Mouse (Mus musculus) small intestine, adult 2 months (tissue): ENCODE results near the gene Dpp4.

Experiments used
- CTCF ChIP-seq: fragments of 200-500 bp; IDR thresholded peaks from 2 replicates; pipeline ENCODE4 v1.5.1; 2012; ENCODE audit warnings: low read depth, mild to moderate bottlenecking, control low read depth, inconsistent platforms, low read length, moderate library complexity, mixed read lengths; ENCODE audit not compliant: insufficient replicate concordance, insufficient read length; ENCODE audit errors: extremely low read depth
- POLR2A ChIP-seq: fragments of 200-500 bp; IDR thresholded peaks from 2 replicates; pipeline ENCODE4 v1.6.1; 2012; ENCODE audit warnings: low read depth, mild to moderate bottlenecking, control low read depth, inconsistent platforms, low read length, moderate library complexity

- TF ChIP-seq POLR2A (no peak), CTCF (no peak)
Measured at GRCm38 (mm10) chr2:62420045-62420444, 8.0 kb upstream of the Dpp4 start.
